Mouse (Mus musculus) midbrain, postnatal 0 days (tissue): Measurements from ENCODE around the gene Trappc6a. TPM values are rescaled to one million over a fixed set of nuclear protein-coding genes. Genes with fewer than 3 reads are reported as not detected.

Source experiments
- ATAC-seq: fragments of 200-750 bp; cut with Nextera tagmentation; 2 replicates; pipeline ENCODE4 v1.8.0; 2017; ENCODE audit warnings: moderate number of reproducible peaks, mild to moderate bottlenecking, moderate TSS enrichment, moderate library complexity; ENCODE audit not compliant: low FRiP score
- DNase-seq: peaks from one replicate; pipeline ENCODE4 v3.0.0-alpha.2; 2015; ENCODE audit warnings: low spot score
- H3K27ac ChIP-seq: fragments of 300-500 bp; sonication (generic); 2 replicates; pipeline ENCODE4 v1.5.1; 2014; ENCODE audit warnings: low read depth, mild to moderate bottlenecking, low read length, mixed read lengths
- H3K27me3 ChIP-seq: fragments of 300-500 bp; sonication (generic); 2 replicates; pipeline ENCODE4 v1.6.1; 2014; ENCODE audit warnings: low read length, control low read depth, mixed read lengths; ENCODE audit not compliant: insufficient read depth
- H3K36me3 ChIP-seq: fragments of 300-500 bp; sonication (generic); 2 replicates; pipeline ENCODE4 v1.6.1; 2014; ENCODE audit warnings: low read length, control low read depth, mixed read lengths; ENCODE audit not compliant: insufficient read depth
- H3K4me1 ChIP-seq: fragments of 300-500 bp; sonication (generic); 2 replicates; pipeline ENCODE4 v1.6.1; 2014; ENCODE audit warnings: mild to moderate bottlenecking, control low read depth, antibody characterized with exemption, low read length, mixed read lengths; ENCODE audit not compliant: insufficient read depth
- H3K4me2 ChIP-seq: fragments of 300-500 bp; sonication (generic); 2 replicates; pipeline ENCODE4 v1.6.1; 2014; ENCODE audit warnings: low read depth, mild to moderate bottlenecking, low read length, mixed read lengths; ENCODE audit not compliant: poor library complexity, severe bottlenecking
- H3K4me3 ChIP-seq: fragments of 300-500 bp; sonication (generic); 2 replicates; pipeline ENCODE4 v1.5.1; 2014; ENCODE audit warnings: low read depth, mild to moderate bottlenecking, low read length, moderate library complexity
- H3K9ac ChIP-seq: fragments of 300-500 bp; sonication (generic); replicated peaks from 2 replicates; pipeline ENCODE4 v1.6.1; 2014; ENCODE audit warnings: mild to moderate bottlenecking, low read length, moderate library complexity, mixed read lengths; ENCODE audit not compliant: poor library complexity, severe bottlenecking
- H3K9me3 ChIP-seq: fragments of 300-500 bp; sonication (generic); 2 replicates; pipeline ENCODE4 v1.6.1; 2016; ENCODE audit warnings: low read length, control low read depth
- CTCF ChIP-seq: IDR thresholded peaks from 2 replicates; pipeline ENCODE4 v1.5.1; 2016; ENCODE audit warnings: antibody characterized with exemption, mild to moderate bottlenecking
- WGBS: fragments of 180-500 bp; shearing (Covaris S2); extraction: QIAGEN DNeasy Blood & Tissue Kit; methylation state at CpG from one replicate; pipeline ENCODE4 v1.1.7; 2014; 5-methylcytosine and 5-hydroxymethylcytosine counted together
- polyA plus RNA-seq: library from polyadenylated mRNA; unstranded; fragments of >200 nt; fragmentation: Nextera tagmentation; extraction: Ambion mirVana; gene quantifications from 2 replicates; pipeline ENCODE4 v1.2.1, GENCODE M21; 2015
- total RNA-seq: library from RNA; depleted of rRNA; stranded (reverse); fragments of >200 nt; gene quantifications from 2 replicates; pipeline ENCODE4 v1.2.3, GENCODE M21; 2014; rRNA removed

Trappc6a gene
- 14.9 and 23.9 TPM in 2 replicates for total RNA-seq
- 32.2 and 32.6 TPM in 2 replicates for polyA plus RNA-seq

DNA sequence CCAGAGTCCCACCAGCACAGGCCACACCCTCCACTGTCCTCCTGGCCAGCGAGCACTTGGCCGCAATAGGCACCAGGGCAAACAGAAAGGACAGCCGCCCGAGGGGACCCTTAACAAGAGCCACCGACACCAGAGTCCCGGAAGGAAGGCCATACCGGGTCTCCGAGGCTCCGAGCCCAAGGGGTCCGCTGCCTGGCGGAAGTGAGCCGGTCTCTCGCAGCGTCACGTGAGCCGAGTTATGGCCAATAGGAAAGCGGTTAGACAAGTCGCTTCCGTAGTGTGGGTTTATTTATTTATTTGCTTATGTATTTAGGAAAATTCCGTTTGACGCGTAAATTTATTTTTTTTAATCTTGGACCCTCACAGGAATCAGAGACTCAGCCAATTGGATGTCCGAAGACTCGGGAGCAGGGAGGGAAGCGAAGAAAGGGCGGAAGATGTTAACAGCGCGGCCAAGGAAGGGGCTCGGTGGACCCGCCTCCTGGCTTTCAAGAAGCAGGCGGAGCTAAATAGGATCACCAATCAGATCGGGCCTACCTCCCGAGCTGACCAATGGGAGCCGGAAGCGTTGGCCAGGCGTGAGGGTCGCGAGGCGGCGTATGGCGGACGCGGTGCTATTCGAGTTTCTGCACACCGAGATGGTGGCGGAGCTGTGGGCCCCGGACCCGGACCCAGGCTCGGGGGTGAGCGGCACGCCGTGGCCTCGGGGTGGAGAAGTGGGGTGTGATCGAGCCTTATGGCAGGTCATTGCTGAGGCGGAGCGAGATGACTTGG is at the start of gene Trappc6a, which contains the start of gene Bloc1s3:
Gene Trappc6a (plus strand): TSS at position 246 of the 774 bp plus-strand sequence.
Gene Bloc1s3 (minus strand): TSS at position 218 of the 774 bp plus-strand sequence.
- H3K9me3 ChIP-seq = no peaks in the 10 kb centered on the region
- DNase-seq (peak; percentile 97), ATAC-seq (peak; percentile 96)
- H3K27ac ChIP-seq = peak within 1 kb of the TSS; percentile 78
- H3K4me1 ChIP-seq = peaks cover 3% of the 10 kb centered on the region; the same call in 1 of the 2 replicates
- peak within 1 kb of the TSS; percentile 93 for H3K4me2 ChIP-seq
- no peaks in the 10 kb centered on the region for H3K27me3 ChIP-seq
- no peaks in the 10 kb centered on the region for H3K36me3 ChIP-seq
- under 1% methylated on average over 56 of the region's 56 CpGs for WGBS
- TF ChIP-seq CTCF = 0 out of 2 replicates have a peak, but pooled peaks have one; percentile 19
- peak within 1 kb of the TSS; percentile 74 for H3K9ac ChIP-seq
- H3K4me3 ChIP-seq = peak within 1 kb of the TSS; percentile 53

DNA sequence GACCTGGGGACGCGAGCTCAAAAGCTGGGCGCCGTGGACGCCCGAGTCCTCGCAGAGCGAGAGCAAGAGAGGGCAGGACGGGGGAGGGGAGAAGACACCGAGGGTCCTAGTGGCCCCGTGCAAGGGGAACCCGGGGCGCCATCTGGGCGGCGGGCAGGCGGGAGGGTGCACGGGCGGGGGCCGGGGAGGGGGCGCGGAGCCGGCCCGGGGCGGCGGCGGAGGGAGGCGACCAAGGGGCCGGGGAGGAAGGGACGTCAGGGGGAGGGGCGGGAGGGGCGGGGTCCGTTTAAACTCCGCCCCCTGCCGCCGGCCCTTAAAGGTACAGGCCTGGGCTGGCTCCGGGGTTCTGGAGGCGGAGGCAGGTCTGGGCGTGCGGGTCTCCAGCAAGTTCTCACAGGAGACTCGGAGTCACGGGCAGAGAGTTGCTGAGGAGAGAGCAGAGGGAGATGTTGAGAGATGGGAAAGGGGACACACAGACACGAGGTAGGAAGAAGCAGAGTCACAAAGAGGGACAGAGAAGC is 49.5 kb upstream of the Trappc6a start, which contains the start of gene Mark4:
Gene Mark4 (minus strand): TSS at position 231 of the 521 bp plus-strand sequence.
- Histone ChIP-seq H3K9ac (peak within 1 kb of the TSS; percentile 94), H3K4me1 (peaks cover 13% of the 10 kb centered on the region), H3K36me3 (no peaks in the 10 kb centered on the region), H3K27ac (peak within 1 kb of the TSS; percentile 81), H3K4me3 (peak within 1 kb of the TSS; percentile 92), H3K4me2 (peak within 1 kb of the TSS; percentile 95), H3K9me3 (no peaks in the 10 kb centered on the region), H3K27me3 (no peaks in the 10 kb centered on the region)
- 2% methylated on average over 21 of the region's 42 CpGs for WGBS
- peak; percentile 84 for DNase-seq
- TF ChIP-seq CTCF = no peak
- peak; percentile 74 for ATAC-seq

DNA sequence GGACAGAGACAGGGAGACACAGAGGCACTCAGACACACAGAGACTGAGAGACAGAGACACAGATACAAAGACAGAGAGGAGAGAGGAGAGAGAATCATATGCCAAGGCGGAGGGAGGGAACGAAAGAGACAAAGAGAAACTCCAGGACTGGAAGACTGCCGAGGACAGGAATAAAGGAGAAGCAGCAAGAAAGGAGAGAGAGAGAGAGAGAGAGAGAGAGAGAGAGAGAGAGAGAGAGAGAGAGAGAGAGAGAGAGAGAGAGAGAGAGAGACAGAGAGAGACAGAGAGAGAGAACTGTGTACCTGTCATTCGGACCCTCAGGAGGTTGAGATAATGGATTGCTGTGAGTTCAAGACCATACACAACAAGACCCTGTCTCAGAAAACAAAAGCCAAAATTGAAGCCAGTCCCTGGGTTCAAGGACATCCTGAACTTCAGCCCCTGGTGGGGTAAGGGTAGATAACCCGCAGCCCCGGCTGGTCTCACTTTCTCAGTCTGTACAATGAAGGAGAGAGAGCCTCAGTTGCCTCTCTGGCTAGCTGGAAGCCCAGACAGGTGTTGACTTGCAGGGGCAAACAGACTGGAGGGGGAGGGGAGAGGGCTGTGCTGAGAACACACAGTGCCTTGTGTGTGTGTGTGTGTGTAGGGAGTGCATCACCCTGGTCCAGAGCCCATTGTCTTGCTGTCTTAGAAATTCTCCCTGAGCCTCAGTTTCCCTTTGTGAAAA is 48.9 kb upstream of the Trappc6a start:
- TF ChIP-seq CTCF = no peak
- H3K9ac ChIP-seq = peak overlapping the region; percentile 94
- H3K4me1 ChIP-seq = peaks cover 13% of the 10 kb centered on the region
- ATAC-seq (no peak), DNase-seq (peak; percentile 14)
- 20% methylated on average over 6 of the region's 6 CpGs for WGBS
- H3K27ac ChIP-seq = peak overlapping the region; percentile 81
- peak overlapping the region; percentile 92 for H3K4me3 ChIP-seq
- H3K36me3 ChIP-seq = no peaks in the 10 kb centered on the region
- no peaks in the 10 kb centered on the region for H3K9me3 ChIP-seq
- no peaks in the 10 kb centered on the region for H3K27me3 ChIP-seq
- H3K4me2 ChIP-seq = peak overlapping the region; percentile 95

DNA sequence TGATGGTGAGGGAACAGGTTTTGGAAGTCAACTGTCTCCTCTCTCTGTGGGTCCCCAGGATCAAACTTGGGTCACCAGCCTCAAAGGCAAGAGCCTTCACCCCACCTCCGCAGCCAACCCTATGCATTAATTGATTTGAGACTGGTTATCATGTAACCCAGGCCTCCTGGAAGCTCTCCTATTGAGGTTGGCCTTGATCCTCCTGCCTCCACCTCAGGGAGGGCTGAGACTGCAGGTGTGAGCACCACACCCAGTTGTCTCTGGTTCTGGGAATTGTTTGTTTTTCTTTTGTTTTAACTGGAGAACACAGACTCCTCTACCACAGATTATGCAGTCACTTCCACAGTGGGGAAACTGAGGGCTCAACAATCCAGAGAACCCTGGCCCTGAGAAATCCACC is 47.7 kb upstream of the Trappc6a start:
- Histone ChIP-seq H3K4me2 (no peak overlapping the region), H3K27me3 (0 out of 2 replicates have a peak, but pooled peaks cover under 1% of the 10 kb centered on the region), H3K4me1 (peaks cover 13% of the 10 kb centered on the region), H3K36me3 (no peaks in the 10 kb centered on the region), H3K9ac (no peak overlapping the region), H3K9me3 (no peaks in the 10 kb centered on the region), H3K4me3 (no peak overlapping the region), H3K27ac (no peak overlapping the region)
- no peak for TF ChIP-seq CTCF
- 70% methylated on average over 1 of the region's 1 CpGs for WGBS
- no peak for ATAC-seq
- no peak for DNase-seq

DNA sequence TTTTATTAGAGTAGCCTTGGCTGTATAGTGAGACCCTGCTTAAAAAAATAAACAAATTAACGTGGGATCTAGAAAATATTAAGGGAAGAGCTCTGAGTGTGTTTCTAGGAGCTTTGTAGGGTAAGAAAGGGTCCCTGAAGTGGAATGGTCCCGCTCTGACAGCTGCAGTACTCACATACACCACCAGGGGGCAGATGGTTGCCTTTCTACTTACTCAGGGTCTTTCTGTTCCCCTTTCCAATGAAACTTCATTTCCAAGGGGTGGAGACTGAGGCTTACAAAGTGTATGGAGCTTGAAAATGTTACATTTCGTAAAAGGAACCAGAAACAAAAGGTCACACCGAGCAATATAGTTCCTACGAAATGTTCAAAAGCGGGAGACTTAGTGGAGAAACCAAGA is 46.7 kb upstream of the Trappc6a start:
- ATAC-seq (no peak), DNase-seq (peak; percentile 77)
- no peak overlapping the region for H3K4me3 ChIP-seq
- no peaks in the 10 kb centered on the region for H3K9me3 ChIP-seq
- 0 out of 2 replicates have a peak, but pooled peaks cover 4% of the 10 kb centered on the region for H3K27me3 ChIP-seq
- H3K27ac ChIP-seq = no peak overlapping the region
- peak; percentile 95 for TF ChIP-seq CTCF
- WGBS = 9% methylated on average over 6 of the region's 6 CpGs
- peaks cover 11% of the 10 kb centered on the region for H3K4me1 ChIP-seq
- no peaks in the 10 kb centered on the region for H3K36me3 ChIP-seq
- no peak overlapping the region for H3K4me2 ChIP-seq
- H3K9ac ChIP-seq = no peak overlapping the region
